Mouse (Mus musculus): ENCODE data around the gene A830018L16Rik.

DNA sequence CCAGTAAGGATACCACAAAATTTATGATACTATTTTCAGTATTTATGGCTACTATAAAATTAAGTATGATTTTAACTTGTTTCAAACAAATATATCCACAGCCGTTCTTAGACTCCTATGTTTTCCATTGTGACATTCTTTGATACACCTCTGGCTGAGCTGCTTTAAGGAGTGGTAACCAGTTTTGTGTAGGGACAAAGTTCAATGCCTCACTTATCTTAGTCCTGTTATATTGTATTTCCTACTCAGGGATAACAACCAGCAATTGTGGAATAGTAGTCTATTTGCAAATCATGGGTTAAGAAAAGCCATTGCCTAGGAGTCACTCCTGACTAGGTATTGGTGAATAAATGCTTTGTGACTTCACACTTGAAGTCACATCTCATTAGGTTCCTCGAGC lies 378.9 kb downstream of the A830018L16Rik start:
- no peak for TF ChIP-seq POLR2A (IDR thresholded peaks at IDR 0.05; ENCODE audit: extremely low read depth, insufficient read depth, low read length)
- no peak for TF ChIP-seq CTCF (IDR thresholded peaks at IDR 0.05; ENCODE audit: extremely low read depth, insufficient read depth, low read length)
